Mouse (Mus musculus) kidney, postnatal 0 days (tissue): ENCODE data around the gene Stkld1. TPM values are rescaled to one million over a fixed set of nuclear protein-coding genes. Genes with fewer than 3 reads are reported as not detected.

Source experiments
- ATAC-seq: fragments of 200-750 bp; cut with Nextera tagmentation; replicated peaks from 2 replicates; pipeline ENCODE4 v1.8.0; 2017; ENCODE audit warnings: low read depth, moderate number of reproducible peaks, moderate TSS enrichment, moderate library complexity; ENCODE audit not compliant: low FRiP score
- DNase-seq: peaks from one replicate; pipeline ENCODE4 v3.0.0-alpha.2; 2016; ENCODE audit warnings: low spot score
- H3K27ac ChIP-seq: fragments of 300-500 bp; sonication (generic); 2 replicates; pipeline ENCODE4 v1.5.1; 2014; ENCODE audit warnings: mild to moderate bottlenecking
- H3K27me3 ChIP-seq: fragments of 300-500 bp; sonication (generic); 2 replicates; pipeline ENCODE4 v1.6.1; 2014; ENCODE audit warnings: low read length, mixed read lengths; ENCODE audit not compliant: insufficient read depth
- H3K36me3 ChIP-seq: fragments of 300-500 bp; sonication (generic); 2 replicates; pipeline ENCODE4 v1.6.1; 2014; ENCODE audit warnings: low read length, mixed read lengths; ENCODE audit not compliant: insufficient read depth
- H3K4me1 ChIP-seq: fragments of 300-500 bp; sonication (generic); replicated peaks from 2 replicates; pipeline ENCODE4 v1.6.1; 2014; ENCODE audit warnings: antibody characterized with exemption, low read length, mixed read lengths; ENCODE audit not compliant: insufficient read depth
- H3K4me2 ChIP-seq: fragments of 300-500 bp; sonication (generic); 2 replicates; pipeline ENCODE4 v1.6.1; 2014; ENCODE audit warnings: mild to moderate bottlenecking, low read length, moderate library complexity, mixed read lengths
- H3K4me3 ChIP-seq: fragments of 300-500 bp; sonication (generic); replicated peaks from 2 replicates; pipeline ENCODE4 v1.5.1; 2014; ENCODE audit warnings: low read depth, low read length
- H3K9ac ChIP-seq: fragments of 300-500 bp; sonication (generic); 2 replicates; pipeline ENCODE4 v1.6.1; 2014; ENCODE audit warnings: low read depth, low read length
- H3K9me3 ChIP-seq: fragments of 300-500 bp; sonication (generic); replicated peaks from 2 replicates; pipeline ENCODE4 v1.6.1; 2016; ENCODE audit warnings: low read length, inconsistent platforms, mixed read lengths
- CTCF ChIP-seq: IDR thresholded peaks from 2 replicates; pipeline ENCODE4 v1.5.1; 2016; ENCODE audit warnings: antibody characterized with exemption, low read depth, mild to moderate bottlenecking, moderate library complexity
- WGBS: fragments of 180-500 bp; shearing (Covaris S2); extraction: QIAGEN DNeasy Blood & Tissue Kit; methylation state at CpG from one replicate; pipeline ENCODE4 v1.1.7; 2014; 5-methylcytosine and 5-hydroxymethylcytosine counted together
- polyA plus RNA-seq: library from polyadenylated mRNA; unstranded; fragments of >200 nt; fragmentation: Nextera tagmentation; extraction: Ambion mirVana; gene quantifications from 2 replicates; pipeline ENCODE4 v1.2.1, GENCODE M21; 2015

The Stkld1 gene
- polyA plus RNA-seq, 1 experiment from 2014 or later, result 0.07 TPM

GRCm38 (mm10) chr2:26973116-26973515 is 39.3 kb downstream of the Stkld1 start, which contains the start of gene Adamts13:
Gene Adamts13, plus strand, starts transcription at chr2:26973416.
- no peaks in the 10 kb centered on the region for H3K27me3 ChIP-seq
- ATAC-seq (no peak), DNase-seq (no peak)
- H3K4me2 ChIP-seq, result no peak within 1 kb of the TSS
- H3K9ac ChIP-seq, result no peak within 1 kb of the TSS
- no peaks in the 10 kb centered on the region for H3K4me1 ChIP-seq
- no peak within 1 kb of the TSS for H3K4me3 ChIP-seq
- H3K36me3 ChIP-seq, result no peaks in the 10 kb centered on the region
- H3K27ac ChIP-seq, result no peak within 1 kb of the TSS
- TF ChIP-seq CTCF, result no peak
- H3K9me3 ChIP-seq, result no peaks in the 10 kb centered on the region
- WGBS, result 72% methylated on average over 3 of the region's 3 CpGs

GRCm38 (mm10) chr2:26973960-26974359 is 40.1 kb downstream of the Stkld1 start:
- H3K27ac ChIP-seq, result no peak overlapping the region
- WGBS, result 43% methylated on average over 4 of the region's 4 CpGs
- no peak overlapping the region for H3K4me3 ChIP-seq
- H3K27me3 ChIP-seq, result no peaks in the 10 kb centered on the region
- no peaks in the 10 kb centered on the region for H3K36me3 ChIP-seq
- ATAC-seq (no peak), DNase-seq (no peak)
- H3K9me3 ChIP-seq, result no peaks in the 10 kb centered on the region
- TF ChIP-seq CTCF, result no peak
- no peak overlapping the region for H3K9ac ChIP-seq
- no peaks in the 10 kb centered on the region for H3K4me1 ChIP-seq
- H3K4me2 ChIP-seq, result no peak overlapping the region

DNA sequence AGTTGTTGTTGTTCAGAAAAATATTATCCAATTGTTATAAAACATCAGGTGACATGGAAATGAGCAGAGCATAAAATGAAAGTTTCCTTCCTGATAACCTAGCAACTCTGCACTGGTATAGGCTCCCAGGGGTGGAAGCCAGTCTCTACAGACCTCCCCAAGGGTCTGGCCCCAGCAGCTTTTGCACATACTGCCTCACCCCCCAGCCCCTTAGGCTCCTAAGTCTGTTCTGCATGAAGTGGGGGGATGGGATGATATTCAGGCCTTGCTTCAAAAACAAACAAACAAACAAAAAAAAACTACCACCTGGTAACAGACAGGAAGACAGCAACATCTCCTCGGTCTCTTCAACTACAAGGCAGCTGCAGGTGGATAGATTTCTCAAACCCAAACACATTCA is 46.5 kb downstream of the Stkld1 start:
- H3K27ac ChIP-seq, result no peak overlapping the region
- WGBS, result 77% methylated on average over 1 of the region's 1 CpGs

GRCm38 (mm10) chr2:26984179-26984578 is 50.3 kb downstream of the Stkld1 start:
- Histone ChIP-seq H3K9ac (no peak overlapping the region), H3K27ac (no peak overlapping the region), H3K36me3 (no peaks in the 10 kb centered on the region), H3K4me3 (no peak overlapping the region), H3K4me1 (no peaks in the 10 kb centered on the region), H3K27me3 (no peaks in the 10 kb centered on the region), H3K4me2 (no peak overlapping the region), H3K9me3 (no peaks in the 10 kb centered on the region)
- TF ChIP-seq CTCF, result no peak
- WGBS, result 66% methylated on average over 2 of the region's 2 CpGs
- DNase-seq (no peak), ATAC-seq (no peak)

More for the DNA sequence above, 46.5 kb downstream of the Stkld1 start:
- ATAC-seq (no peak), DNase-seq (no peak)
- TF ChIP-seq CTCF, result no peak
- no peaks in the 10 kb centered on the region for H3K9me3 ChIP-seq
- H3K4me1 ChIP-seq, result no peaks in the 10 kb centered on the region
- no peak overlapping the region for H3K9ac ChIP-seq
- H3K4me3 ChIP-seq, result no peak overlapping the region
- H3K36me3 ChIP-seq, result no peaks in the 10 kb centered on the region
- no peak overlapping the region for H3K4me2 ChIP-seq
- H3K27me3 ChIP-seq, result no peaks in the 10 kb centered on the region

- ATAC-seq (no peak), DNase-seq (no peak)
- H3K27me3 ChIP-seq, result no peaks in the 10 kb centered on the region
- WGBS, result 84% methylated on average over 5 of the region's 5 CpGs
- no peaks in the 10 kb centered on the region for H3K9me3 ChIP-seq
- no peak overlapping the region for H3K27ac ChIP-seq
- no peaks in the 10 kb centered on the region for H3K36me3 ChIP-seq
- H3K4me1 ChIP-seq, result no peaks in the 10 kb centered on the region
- no peak overlapping the region for H3K9ac ChIP-seq
- TF ChIP-seq CTCF, result no peak
- H3K4me2 ChIP-seq, result no peak overlapping the region
- no peak overlapping the region for H3K4me3 ChIP-seq
Measured at GRCm38 (mm10) chr2:26984640-26985039, 50.8 kb downstream of the Stkld1 start.

DNA sequence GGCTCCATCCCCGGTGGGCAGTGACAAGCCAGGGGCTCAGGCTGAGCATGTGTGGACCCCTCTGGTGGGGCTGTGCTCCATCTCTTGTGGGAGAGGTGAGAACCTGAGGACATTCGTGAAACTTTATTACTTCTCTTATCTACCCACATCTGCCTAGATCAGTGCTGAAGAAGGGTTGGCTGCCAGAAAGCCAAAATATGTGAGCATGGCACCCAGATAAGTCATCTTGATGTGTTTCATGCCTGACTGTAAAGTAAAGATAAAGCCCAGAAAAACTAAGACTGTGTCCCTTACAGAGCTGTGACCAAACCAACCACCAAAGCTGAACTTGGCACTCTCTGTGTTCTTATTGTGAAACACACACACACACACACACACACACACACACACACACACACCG is 60.1 kb downstream of the Stkld1 start:
- whole genome bisulfite sequencing, result 67% methylated on average over 3 of the region's 3 CpGs
- DNase-seq (no peak), ATAC-seq (no peak)
- Histone ChIP-seq H3K27me3 (no peaks in the 10 kb centered on the region), H3K4me3 (no peak overlapping the region), H3K36me3 (no peaks in the 10 kb centered on the region), H3K27ac (no peak overlapping the region), H3K4me2 (no peak overlapping the region), H3K9me3 (no peaks in the 10 kb centered on the region), H3K9ac (no peak overlapping the region), H3K4me1 (no peaks in the 10 kb centered on the region)
- TF ChIP-seq CTCF, result no peak

DNA sequence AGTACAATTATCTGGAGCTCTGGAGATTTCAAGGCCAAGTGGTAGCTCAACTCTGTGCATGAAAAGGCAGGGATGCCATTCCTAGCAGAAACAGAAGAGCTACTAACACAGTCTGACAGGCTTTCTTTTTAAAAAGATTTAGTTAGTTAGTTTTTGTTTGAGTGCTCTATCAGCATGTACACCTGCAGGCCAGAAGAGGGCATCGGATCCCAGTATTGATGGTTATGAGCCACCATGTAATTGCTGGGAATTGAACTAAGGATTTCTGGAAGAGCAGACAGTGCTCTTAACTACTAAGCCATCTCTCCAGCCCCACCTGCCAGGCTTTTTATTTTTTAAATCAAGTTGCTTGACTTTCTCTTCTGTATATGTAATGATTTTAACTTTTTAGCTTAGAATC is 63.7 kb downstream of the Stkld1 start:
- Histone ChIP-seq H3K36me3 (no peaks in the 10 kb centered on the region), H3K9ac (no peak overlapping the region), H3K27me3 (no peaks in the 10 kb centered on the region), H3K4me1 (no peaks in the 10 kb centered on the region), H3K4me3 (no peak overlapping the region), H3K4me2 (no peak overlapping the region), H3K9me3 (no peaks in the 10 kb centered on the region), H3K27ac (no peak overlapping the region)
- ATAC-seq (no peak), DNase-seq (no peak)
- peak; percentile 51 for TF ChIP-seq CTCF
- WGBS, result 96% methylated on average over 1 of the region's 1 CpGs
